Mouse (Mus musculus) retina, adult 2 months (tissue): ENCODE measurements around the gene 4930404N11Rik.

ENCODE experiments used
- DNase-seq: peaks from one replicate; pipeline ENCODE4 v3.0.0-alpha.2; 2012; ENCODE audit warnings: low read depth, low spot score

4930404N11Rik gene

GRCm38 (mm10) chr10:81328386-81328785 lies 37.2 kb downstream of the 4930404N11Rik start, which contains the start of gene Tbxa2r:
Gene Tbxa2r, plus strand, starts transcription at chr10:81328731.
- DNase-seq, result no peak

GRCm38 (mm10) chr10:81327959-81328358 lies 37.7 kb downstream of the 4930404N11Rik start:
- DNase-seq, result no peak

- no peak for DNase-seq
Observed at GRCm38 (mm10) chr10:81326858-81327257, 38.8 kb downstream of the 4930404N11Rik start.

GRCm38 (mm10) chr10:81325781-81326180 lies 39.8 kb downstream of the 4930404N11Rik start:
- no peak for DNase-seq

- DNase-seq, result no peak
Observed at GRCm38 (mm10) chr10:81325176-81325575, 40.4 kb downstream of the 4930404N11Rik start.

GRCm38 (mm10) chr10:81323791-81324530 lies 41.7 kb downstream of the 4930404N11Rik start:
- DNase-seq, result no peak

- no peak for DNase-seq
Observed at GRCm38 (mm10) chr10:81323141-81323775, 42.4 kb downstream of the 4930404N11Rik start.

- DNase-seq, result no peak
Observed at GRCm38 (mm10) chr10:81322444-81322843, 43.2 kb downstream of the 4930404N11Rik start.

GRCm38 (mm10) chr10:81321436-81321835 lies 44.2 kb downstream of the 4930404N11Rik start:
- no peak for DNase-seq

- peak; percentile 100 for DNase-seq
Observed at GRCm38 (mm10) chr10:81320550-81321347, 44.9 kb downstream of the 4930404N11Rik start, which contains the start of gene Cactin. Gene Cactin, plus strand, starts transcription at chr10:81321103.

GRCm38 (mm10) chr10:81319741-81320549 lies 45.7 kb downstream of the 4930404N11Rik start:
- DNase-seq, result no peak

GRCm38 (mm10) chr10:81319330-81319699 lies 46.3 kb downstream of the 4930404N11Rik start:
- DNase-seq, result no peak

GRCm38 (mm10) chr10:81318589-81319329 lies 46.9 kb downstream of the 4930404N11Rik start:
- no peak for DNase-seq

GRCm38 (mm10) chr10:81317273-81317672 lies 48.3 kb downstream of the 4930404N11Rik start:
- DNase-seq, result no peak

GRCm38 (mm10) chr10:81316338-81317060 lies 49.1 kb downstream of the 4930404N11Rik start:
- no peak for DNase-seq

- no peak for DNase-seq
Observed at GRCm38 (mm10) chr10:81315587-81315986, 50.0 kb downstream of the 4930404N11Rik start.

- DNase-seq, result no peak
Observed at GRCm38 (mm10) chr10:81314201-81314600, 51.4 kb downstream of the 4930404N11Rik start.

- no peak for DNase-seq
Observed at GRCm38 (mm10) chr10:81313581-81313980, 52.0 kb downstream of the 4930404N11Rik start.
